Mouse (Mus musculus): ENCODE measurements around the gene Slc16a9. TPM values are rescaled to one million over a fixed set of nuclear protein-coding genes. Genes with fewer than 3 reads are reported as not detected.

Slc16a9 gene
- polyA plus RNA-seq, 1 experiment from 2014 or later, result 0.16 TPM

DNA sequence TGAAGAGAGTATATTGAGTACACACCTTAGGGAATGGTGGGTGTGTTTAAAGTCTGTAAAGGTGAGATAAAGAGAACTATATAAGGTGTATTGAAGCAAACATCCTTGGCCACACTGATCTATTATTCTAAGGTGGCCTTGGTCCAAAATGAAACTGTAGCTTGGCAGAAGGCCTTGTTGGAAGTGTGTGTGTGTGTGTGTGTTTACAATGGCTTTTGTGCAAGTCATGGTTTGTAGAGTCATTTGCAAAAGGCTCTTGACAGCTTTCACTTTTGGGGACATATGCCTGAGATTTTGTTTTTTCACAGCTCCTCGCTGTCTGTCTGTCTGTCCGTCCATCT lies 24.5 kb downstream of the Slc16a9 start:
- Histone ChIP-seq H3K27me3 (ENCODE audit: control insufficient read depth, insufficient read depth, low read length) (no peaks in the 10 kb centered on the region), H3K4me3 (ENCODE audit: low read depth, low read length) (no peak overlapping the region), H3K27ac (replicated peaks; ENCODE audit: low read depth, low read length) (no peak overlapping the region), H3K4me2 (ENCODE audit: low read depth, severe bottlenecking) (no peak overlapping the region), H3K36me3 (ENCODE audit: control insufficient read depth, insufficient read depth, low read length) (no peaks in the 10 kb centered on the region), H3K9me3 (ENCODE audit: control insufficient read depth, low read length) (no peaks in the 10 kb centered on the region), H3K9ac (ENCODE audit: low read length) (no peak overlapping the region), H3K4me1 (ENCODE audit: control insufficient read depth, insufficient read depth, low read length) (no peaks in the 10 kb centered on the region)
- WGBS, result 98% methylated on average over 2 of the region's 2 CpGs
- no peak for DNase-seq (ENCODE audit: low spot score)
- ATAC-seq (ENCODE audit: insufficient number of reproducible peaks, low FRiP score, low TSS enrichment, low read depth), result no peak

DNA sequence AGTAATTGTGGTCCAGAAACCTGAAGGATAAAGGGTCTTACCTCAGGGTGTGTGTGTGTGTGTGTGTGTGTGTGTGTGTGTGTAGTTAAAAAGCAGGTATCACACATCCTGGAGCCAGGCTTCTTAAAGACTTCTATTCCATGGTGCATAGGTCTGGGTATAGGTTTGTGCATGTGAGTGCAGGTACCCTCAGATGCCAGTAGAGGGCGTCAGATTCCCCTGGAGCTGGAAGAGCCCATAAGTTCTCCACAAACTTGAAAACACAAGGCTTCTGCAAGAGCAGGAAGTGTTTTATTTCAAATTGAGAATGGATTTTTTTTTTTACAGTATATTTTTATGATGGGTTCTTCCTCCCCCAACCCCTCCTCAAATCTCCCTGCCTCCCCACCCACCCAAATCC lies 31.8 kb downstream of the Slc16a9 start:
- 64% methylated on average over 1 of the region's 1 CpGs for WGBS
- Histone ChIP-seq H3K4me1 (ENCODE audit: control insufficient read depth, insufficient read depth, low read length) (no peaks in the 10 kb centered on the region), H3K4me2 (ENCODE audit: low read depth, severe bottlenecking) (no peak overlapping the region), H3K27me3 (ENCODE audit: control insufficient read depth, insufficient read depth, low read length) (no peaks in the 10 kb centered on the region), H3K9ac (ENCODE audit: low read length) (no peak overlapping the region), H3K27ac (replicated peaks; ENCODE audit: low read depth, low read length) (no peak overlapping the region), H3K9me3 (ENCODE audit: control insufficient read depth, low read length) (no peaks in the 10 kb centered on the region), H3K4me3 (ENCODE audit: low read depth, low read length) (no peak overlapping the region), H3K36me3 (ENCODE audit: control insufficient read depth, insufficient read depth, low read length) (no peaks in the 10 kb centered on the region)
- DNase-seq (ENCODE audit: low spot score) (no peak), ATAC-seq (ENCODE audit: insufficient number of reproducible peaks, low FRiP score, low TSS enrichment, low read depth) (no peak)

DNA sequence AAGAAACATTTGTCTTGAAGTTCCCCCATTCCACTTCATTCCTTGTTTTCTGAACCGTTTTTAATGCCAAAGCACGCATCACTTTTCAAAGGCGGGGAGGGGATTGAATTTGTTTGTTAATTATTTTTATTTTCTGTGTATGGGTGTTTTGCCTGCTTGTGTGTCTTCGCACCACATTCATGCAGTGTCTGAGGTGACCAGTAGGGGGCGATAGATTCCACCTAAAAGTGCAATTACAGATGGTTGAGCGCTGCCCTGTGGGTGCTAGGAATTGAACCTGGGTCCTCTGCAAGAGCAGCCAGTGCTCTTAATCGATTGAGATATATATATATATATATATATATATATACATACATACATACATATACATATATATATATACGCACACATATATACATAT lies 34.4 kb downstream of the Slc16a9 start:
- H3K4me2 ChIP-seq (ENCODE audit: low read depth, severe bottlenecking), result no peak overlapping the region
- H3K27ac ChIP-seq (replicated peaks; ENCODE audit: low read depth, low read length), result no peak overlapping the region
- H3K4me1 ChIP-seq (ENCODE audit: control insufficient read depth, insufficient read depth, low read length), result no peaks in the 10 kb centered on the region
- no peak for ATAC-seq (ENCODE audit: insufficient number of reproducible peaks, low FRiP score, low TSS enrichment, low read depth)
- no peak overlapping the region for H3K4me3 ChIP-seq (ENCODE audit: low read depth, low read length)
- no peaks in the 10 kb centered on the region for H3K27me3 ChIP-seq (ENCODE audit: control insufficient read depth, insufficient read depth, low read length)
- H3K36me3 ChIP-seq (ENCODE audit: control insufficient read depth, insufficient read depth, low read length), result no peaks in the 10 kb centered on the region
- H3K9ac ChIP-seq (ENCODE audit: low read length), result no peak overlapping the region
- WGBS, result 80% methylated on average over 8 of the region's 8 CpGs
- H3K9me3 ChIP-seq (ENCODE audit: control insufficient read depth, low read length), result no peaks in the 10 kb centered on the region
- DNase-seq (ENCODE audit: low spot score), result no peak

DNA sequence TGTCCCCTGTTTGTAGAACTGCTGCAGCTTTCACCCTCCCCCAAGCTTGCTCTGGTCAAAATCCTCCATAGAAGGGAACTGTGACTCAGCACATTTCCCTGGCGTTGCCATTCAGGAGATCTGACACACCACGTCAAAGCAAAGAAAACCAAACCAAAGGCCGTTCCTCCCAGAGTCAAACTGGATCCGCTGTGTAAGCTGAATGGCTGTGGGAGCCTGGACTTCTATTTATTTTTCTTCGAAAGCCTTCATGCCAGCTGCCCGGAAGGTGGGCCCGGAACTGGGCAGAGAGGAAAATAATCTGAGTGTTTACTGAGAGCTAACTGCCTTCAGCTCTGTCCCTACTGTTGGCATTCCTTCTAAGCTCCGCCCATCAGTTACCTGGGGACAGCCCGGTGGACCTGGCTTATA lies 42.9 kb downstream of the Slc16a9 start:
- Histone ChIP-seq H3K36me3 (ENCODE audit: control insufficient read depth, insufficient read depth, low read length) (no peaks in the 10 kb centered on the region), H3K9me3 (ENCODE audit: control insufficient read depth, low read length) (no peaks in the 10 kb centered on the region), H3K4me1 (ENCODE audit: control insufficient read depth, insufficient read depth, low read length) (no peaks in the 10 kb centered on the region), H3K4me3 (ENCODE audit: low read depth, low read length) (no peak overlapping the region), H3K9ac (ENCODE audit: low read length) (no peak overlapping the region), H3K27me3 (ENCODE audit: control insufficient read depth, insufficient read depth, low read length) (no peaks in the 10 kb centered on the region), H3K27ac (replicated peaks; ENCODE audit: low read depth, low read length) (no peak overlapping the region), H3K4me2 (ENCODE audit: low read depth, severe bottlenecking) (no peak overlapping the region)
- 59% methylated on average over 9 of the region's 9 CpGs for WGBS
- no peak for ATAC-seq (ENCODE audit: insufficient number of reproducible peaks, low FRiP score, low TSS enrichment, low read depth)
- DNase-seq (ENCODE audit: low spot score), result no peak

DNA sequence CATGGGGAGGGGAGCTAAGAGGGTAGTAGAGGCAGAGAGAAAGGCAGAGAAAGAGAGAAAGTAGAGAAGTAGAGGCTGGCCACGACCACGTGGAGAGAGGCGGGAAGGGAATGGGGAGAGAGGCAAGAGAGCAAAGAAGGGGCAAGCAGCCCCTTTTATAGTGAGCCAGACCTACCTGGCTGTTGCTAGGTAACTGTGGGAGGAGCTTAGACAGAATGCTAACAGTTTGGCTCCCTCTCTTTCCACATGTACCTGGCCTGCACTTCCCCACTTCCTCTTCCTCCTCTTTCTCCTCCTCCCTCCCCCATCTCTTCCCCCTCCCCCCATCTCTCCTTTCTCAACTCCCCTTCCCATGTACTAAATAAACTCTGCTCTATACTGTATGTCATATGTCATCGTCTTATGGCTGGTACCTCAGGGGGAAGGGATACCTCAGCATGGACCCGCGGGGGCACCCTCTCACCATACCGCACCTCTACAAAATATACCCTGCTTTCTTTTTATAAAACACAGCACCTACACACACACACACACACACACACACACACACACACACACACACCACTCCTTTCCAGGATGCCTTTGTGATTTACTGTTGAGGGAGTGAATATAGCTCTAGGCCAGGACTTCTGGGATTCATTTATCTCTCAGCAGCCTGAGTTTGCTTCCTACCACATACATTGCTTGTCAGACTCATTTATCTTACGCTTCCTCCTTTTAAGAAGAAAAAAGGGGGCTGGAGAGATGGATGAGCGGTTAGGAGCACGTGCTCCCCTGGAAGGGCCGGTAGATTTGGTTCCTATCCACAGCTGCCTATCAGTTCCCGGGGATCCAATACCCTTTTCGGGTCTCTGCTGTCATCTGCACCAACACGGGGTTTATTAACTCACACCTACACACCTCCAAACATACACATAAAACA lies 43.8 kb downstream of the Slc16a9 start:
- WGBS, result 58% methylated on average over 11 of the region's 14 CpGs
- H3K4me1 ChIP-seq (ENCODE audit: control insufficient read depth, insufficient read depth, low read length), result no peaks in the 10 kb centered on the region
- H3K36me3 ChIP-seq (ENCODE audit: control insufficient read depth, insufficient read depth, low read length), result no peaks in the 10 kb centered on the region
- H3K27ac ChIP-seq (replicated peaks; ENCODE audit: low read depth, low read length), result no peak overlapping the region
- no peak for ATAC-seq (ENCODE audit: insufficient number of reproducible peaks, low FRiP score, low TSS enrichment, low read depth)
- no peak overlapping the region for H3K4me2 ChIP-seq (ENCODE audit: low read depth, severe bottlenecking)
- DNase-seq (ENCODE audit: low spot score), result no peak
- H3K9ac ChIP-seq (ENCODE audit: low read length), result no peak overlapping the region
- H3K9me3 ChIP-seq (ENCODE audit: control insufficient read depth, low read length), result no peaks in the 10 kb centered on the region
- no peak overlapping the region for H3K4me3 ChIP-seq (ENCODE audit: low read depth, low read length)
- H3K27me3 ChIP-seq (ENCODE audit: control insufficient read depth, insufficient read depth, low read length), result no peaks in the 10 kb centered on the region

DNA sequence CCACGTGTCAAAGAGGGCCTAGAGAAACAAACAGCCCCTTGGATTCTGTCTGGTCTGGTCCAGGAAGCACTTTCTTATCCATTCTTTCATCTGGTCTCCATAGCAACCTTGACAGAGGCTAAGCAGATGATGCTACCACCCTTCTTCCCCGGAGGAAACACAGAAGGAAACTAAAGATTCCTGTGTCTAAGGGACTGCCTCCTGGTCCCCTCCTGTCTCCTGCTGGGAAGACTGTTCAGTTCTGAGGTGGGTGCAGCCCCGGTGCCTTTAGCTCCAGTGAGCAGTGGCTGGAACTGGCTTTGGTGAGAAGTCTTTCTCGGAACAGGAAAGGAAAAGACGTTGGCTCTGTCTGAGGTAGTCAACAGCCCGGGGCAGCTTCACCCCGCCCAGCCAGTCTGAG lies 47.1 kb downstream of the Slc16a9 start:
- H3K9me3 ChIP-seq (ENCODE audit: control insufficient read depth, low read length), result no peaks in the 10 kb centered on the region
- H3K27me3 ChIP-seq (ENCODE audit: control insufficient read depth, insufficient read depth, low read length), result no peaks in the 10 kb centered on the region
- WGBS, result 35% methylated on average over 7 of the region's 7 CpGs
- no peaks in the 10 kb centered on the region for H3K4me1 ChIP-seq (ENCODE audit: control insufficient read depth, insufficient read depth, low read length)
- H3K4me3 ChIP-seq (ENCODE audit: low read depth, low read length), result no peak overlapping the region
- no peak overlapping the region for H3K4me2 ChIP-seq (ENCODE audit: low read depth, severe bottlenecking)
- no peaks in the 10 kb centered on the region for H3K36me3 ChIP-seq (ENCODE audit: control insufficient read depth, insufficient read depth, low read length)
- H3K9ac ChIP-seq (ENCODE audit: low read length), result no peak overlapping the region
- H3K27ac ChIP-seq (replicated peaks; ENCODE audit: low read depth, low read length), result no peak overlapping the region
- ATAC-seq (ENCODE audit: insufficient number of reproducible peaks, low FRiP score, low TSS enrichment, low read depth) (no peak), DNase-seq (ENCODE audit: low spot score) (no peak)

DNA sequence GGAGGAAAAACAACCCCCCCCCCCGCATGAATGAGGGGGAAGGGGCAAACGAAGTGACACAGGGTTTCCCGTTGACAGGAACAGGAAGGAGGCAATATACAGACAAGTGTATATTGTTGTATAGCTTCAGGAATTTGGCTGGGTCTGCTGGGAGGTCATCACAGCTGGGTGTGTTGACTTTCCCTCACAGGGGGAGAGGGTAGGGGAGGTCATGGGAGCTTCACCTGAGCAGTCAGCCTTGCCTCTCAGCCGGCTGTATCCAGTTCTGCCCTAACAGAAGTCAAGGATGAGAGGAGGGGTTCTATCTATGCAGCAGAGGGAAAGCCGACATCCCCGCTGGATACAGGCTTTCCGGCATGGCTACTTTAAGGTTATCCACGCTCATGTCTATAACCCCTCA lies 49.2 kb downstream of the Slc16a9 start:
- ATAC-seq (ENCODE audit: insufficient number of reproducible peaks, low FRiP score, low TSS enrichment, low read depth) (no peak), DNase-seq (ENCODE audit: low spot score) (no peak)
- Histone ChIP-seq H3K36me3 (ENCODE audit: control insufficient read depth, insufficient read depth, low read length) (no peaks in the 10 kb centered on the region), H3K4me1 (ENCODE audit: control insufficient read depth, insufficient read depth, low read length) (no peaks in the 10 kb centered on the region), H3K4me2 (ENCODE audit: low read depth, severe bottlenecking) (no peak overlapping the region), H3K9ac (ENCODE audit: low read length) (no peak overlapping the region), H3K4me3 (ENCODE audit: low read depth, low read length) (no peak overlapping the region), H3K9me3 (ENCODE audit: control insufficient read depth, low read length) (no peaks in the 10 kb centered on the region), H3K27me3 (ENCODE audit: control insufficient read depth, insufficient read depth, low read length) (no peaks in the 10 kb centered on the region), H3K27ac (replicated peaks; ENCODE audit: low read depth, low read length) (no peak overlapping the region)
- WGBS, result 60% methylated on average over 8 of the region's 8 CpGs

DNA sequence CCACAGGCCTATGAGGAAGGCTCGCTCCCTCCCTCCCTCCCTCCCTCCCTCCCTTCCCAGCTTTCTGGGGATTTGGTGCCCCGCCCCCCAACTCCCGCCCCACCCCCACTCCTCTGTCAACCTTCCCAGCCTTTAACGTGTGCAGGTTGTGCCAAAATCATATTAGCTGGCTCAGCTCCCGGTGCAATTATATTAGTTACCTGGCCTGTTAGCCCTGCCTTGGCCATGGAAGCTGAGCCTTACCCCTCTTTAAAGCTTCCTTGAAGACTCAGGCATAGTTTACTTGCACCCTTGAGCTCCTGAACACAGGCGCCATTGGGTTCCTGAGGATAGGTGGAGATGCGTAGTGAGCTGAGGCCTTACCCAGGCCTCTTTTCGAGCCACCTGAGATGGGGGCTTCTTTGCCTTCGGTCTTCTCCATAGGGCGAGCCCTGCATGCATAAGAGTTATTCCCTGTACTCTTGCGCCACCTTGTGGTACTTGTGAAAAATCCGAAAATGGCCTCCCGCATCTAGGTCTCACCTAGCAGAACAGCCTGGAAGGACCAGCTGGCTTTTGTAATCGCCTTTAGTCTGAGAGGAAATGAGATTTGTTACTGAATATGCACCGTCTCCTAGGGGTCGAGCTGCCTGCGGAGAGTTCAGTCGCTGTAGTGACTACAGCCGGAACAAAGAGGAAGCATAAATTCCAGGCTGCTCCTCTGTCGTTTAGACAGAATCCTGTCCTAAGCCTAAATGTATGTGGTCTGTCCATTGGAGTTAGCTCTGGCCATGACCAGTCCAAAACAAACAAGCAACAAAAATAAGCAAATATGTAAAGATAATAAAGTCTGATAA lies 51.8 kb downstream of the Slc16a9 start:
- H3K27ac ChIP-seq (replicated peaks; ENCODE audit: low read depth, low read length), result no peak overlapping the region
- no peaks in the 10 kb centered on the region for H3K4me1 ChIP-seq (ENCODE audit: control insufficient read depth, insufficient read depth, low read length)
- H3K9ac ChIP-seq (ENCODE audit: low read length), result no peak overlapping the region
- DNase-seq (ENCODE audit: low spot score) (peak; percentile 84), ATAC-seq (ENCODE audit: insufficient number of reproducible peaks, low FRiP score, low TSS enrichment, low read depth) (peak; percentile 77)
- H3K4me3 ChIP-seq (ENCODE audit: low read depth, low read length), result no peak overlapping the region
- 8% methylated on average over 20 of the region's 20 CpGs for WGBS
- no peaks in the 10 kb centered on the region for H3K27me3 ChIP-seq (ENCODE audit: control insufficient read depth, insufficient read depth, low read length)
- H3K36me3 ChIP-seq (ENCODE audit: control insufficient read depth, insufficient read depth, low read length), result no peaks in the 10 kb centered on the region
- H3K9me3 ChIP-seq (ENCODE audit: control insufficient read depth, low read length), result no peaks in the 10 kb centered on the region
- H3K4me2 ChIP-seq (ENCODE audit: low read depth, severe bottlenecking), result no peak overlapping the region

All from limb, embryonic 11.5 days (tissue).